Mouse (Mus musculus): ENCODE results near the gene Pced1b. TPM values are rescaled to one million over a fixed set of nuclear protein-coding genes. Genes with fewer than 3 reads are reported as not detected.
"Not testable (repeated sequence)": the region's sequence is repeated elsewhere in the genome, so short reads cannot be mapped to it uniquely, and the experiment has no call there.

Gene Pced1b
- polyA plus RNA-seq, 1 experiment from 2014 or later, result 4.1 TPM

DNA sequence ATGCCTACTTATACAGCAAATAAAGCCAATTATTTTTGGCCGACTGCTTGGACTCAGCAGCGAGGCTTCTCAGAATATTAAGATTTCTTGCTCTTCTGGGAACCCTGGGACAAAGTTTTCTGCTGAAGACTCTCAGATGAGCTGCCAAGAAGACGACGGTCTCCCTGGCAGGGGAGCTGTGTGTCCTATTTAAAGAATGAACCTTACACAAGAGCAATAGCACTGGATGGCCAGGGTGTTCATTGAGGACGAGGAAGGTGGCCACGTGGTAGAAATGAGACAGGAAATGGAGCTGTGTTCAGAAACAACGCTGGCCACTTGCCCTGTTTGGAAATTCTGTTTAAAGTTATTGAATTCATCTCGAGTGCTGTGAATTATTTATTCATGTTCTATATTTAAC lies 104.1 kb downstream of the Pced1b start:
- Histone ChIP-seq H3K27ac (replicated peaks) (no peak overlapping the region), H3K27me3 (no peaks in the 10 kb centered on the region), H3K4me3 (no peak overlapping the region), H3K9ac (replicated peaks) (no peak overlapping the region), H3K4me2 (replicated peaks) (no peak overlapping the region), H3K9me3 (no peaks in the 10 kb centered on the region), H3K4me1 (no peaks in the 10 kb centered on the region), H3K36me3 (no peaks in the 10 kb centered on the region)
- no peak for ATAC-seq (replicated peaks)
- WGBS, result 70% methylated on average over 8 of the region's 8 CpGs

DNA sequence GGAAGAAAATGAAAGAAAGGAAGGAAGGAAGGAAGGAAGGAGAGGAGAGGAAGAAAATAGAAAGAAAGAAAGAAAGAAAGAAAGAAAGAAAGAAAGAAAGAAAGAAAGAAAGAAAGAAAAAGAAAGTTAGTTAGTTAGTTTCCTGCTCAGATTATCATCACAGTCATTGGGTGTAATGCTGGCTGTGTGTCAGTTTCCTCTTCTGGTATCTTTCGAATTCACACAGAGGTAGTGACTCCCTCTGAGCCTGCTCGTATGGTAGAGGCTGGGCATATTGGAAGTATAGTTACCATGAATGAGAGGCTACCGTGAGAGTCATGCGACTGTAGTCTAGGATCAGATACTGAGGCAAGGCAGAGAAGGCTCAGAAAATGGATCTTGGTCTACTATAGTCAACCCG lies 104.8 kb downstream of the Pced1b start:
- Histone ChIP-seq H3K4me1 (no peaks in the 10 kb centered on the region), H3K9me3 (no peaks in the 10 kb centered on the region), H3K4me3 (no peak overlapping the region), H3K4me2 (replicated peaks) (no peak overlapping the region), H3K36me3 (no peaks in the 10 kb centered on the region), H3K27me3 (no peaks in the 10 kb centered on the region), H3K27ac (replicated peaks) (no peak overlapping the region), H3K9ac (replicated peaks) (no peak overlapping the region)
- no peak for ATAC-seq (replicated peaks)
- 99% methylated on average over 5 of the region's 5 CpGs for WGBS

DNA sequence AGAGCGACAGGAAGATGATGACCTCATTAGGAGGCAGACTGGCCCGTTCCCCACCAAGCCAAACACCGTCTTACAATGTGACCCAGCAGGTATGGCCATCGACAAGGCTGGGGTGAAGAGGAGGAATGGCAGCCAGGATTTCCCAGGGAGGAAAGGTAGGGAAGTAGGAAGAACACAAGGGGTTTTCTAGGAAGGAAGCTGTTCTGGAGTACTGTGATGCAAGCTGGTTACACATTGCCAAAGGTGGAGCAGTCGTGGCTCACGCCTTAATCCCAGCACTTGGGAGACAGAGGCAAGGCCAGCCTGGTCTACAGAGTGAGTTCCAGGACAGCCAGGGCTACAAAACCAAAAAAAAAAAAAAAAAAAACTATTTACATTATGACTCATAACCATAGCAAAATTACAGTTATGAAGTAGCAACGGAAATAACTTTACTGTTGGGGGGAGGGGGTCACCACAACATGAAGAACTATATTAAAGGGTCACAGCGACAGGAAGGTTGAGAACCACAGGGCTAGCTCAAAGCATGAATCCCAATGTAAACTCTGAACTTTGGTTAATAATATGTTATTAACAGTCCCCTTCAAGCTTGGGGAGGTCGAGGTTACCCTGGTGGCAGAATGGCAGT lies 108.9 kb downstream of the Pced1b start:
- 82% methylated on average over 9 of the region's 9 CpGs for WGBS
- no peak overlapping the region for H3K9ac ChIP-seq (replicated peaks)
- no peaks in the 10 kb centered on the region for H3K4me1 ChIP-seq
- H3K4me3 ChIP-seq, result no peak overlapping the region
- H3K36me3 ChIP-seq, result no peaks in the 10 kb centered on the region
- no peak overlapping the region for H3K27ac ChIP-seq (replicated peaks)
- H3K27me3 ChIP-seq, result no peaks in the 10 kb centered on the region
- ATAC-seq (replicated peaks), result no peak
- no peak overlapping the region for H3K4me2 ChIP-seq (replicated peaks)
- no peaks in the 10 kb centered on the region for H3K9me3 ChIP-seq

DNA sequence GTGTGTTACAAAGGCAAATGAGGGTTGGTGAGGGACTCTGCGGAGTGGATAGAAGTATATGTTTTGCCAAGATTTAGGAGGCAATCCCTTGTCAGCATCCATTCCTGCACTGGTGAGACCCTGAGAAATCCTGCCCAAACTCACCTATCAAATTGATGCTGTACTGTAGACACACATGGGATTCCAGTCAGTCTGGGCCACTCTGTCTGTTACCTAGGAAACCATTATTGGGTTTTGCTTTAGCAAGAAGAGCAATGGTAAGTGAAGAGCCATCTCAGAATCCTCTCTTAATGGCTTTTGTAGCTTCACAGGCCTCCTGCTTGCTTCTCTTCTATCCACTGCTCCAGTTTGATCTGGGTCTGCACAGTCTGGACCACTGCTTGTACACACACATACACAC lies 110.1 kb downstream of the Pced1b start:
- no peak overlapping the region for H3K9ac ChIP-seq (replicated peaks)
- no peaks in the 10 kb centered on the region for H3K4me1 ChIP-seq
- no peak overlapping the region for H3K4me2 ChIP-seq (replicated peaks)
- H3K4me3 ChIP-seq, result no peak overlapping the region
- H3K9me3 ChIP-seq, result no peaks in the 10 kb centered on the region
- ATAC-seq (replicated peaks), result no peak
- WGBS, result 96% methylated on average over 1 of the region's 1 CpGs
- H3K36me3 ChIP-seq, result no peaks in the 10 kb centered on the region
- H3K27ac ChIP-seq (replicated peaks), result no peak overlapping the region
- H3K27me3 ChIP-seq, result no peaks in the 10 kb centered on the region

DNA sequence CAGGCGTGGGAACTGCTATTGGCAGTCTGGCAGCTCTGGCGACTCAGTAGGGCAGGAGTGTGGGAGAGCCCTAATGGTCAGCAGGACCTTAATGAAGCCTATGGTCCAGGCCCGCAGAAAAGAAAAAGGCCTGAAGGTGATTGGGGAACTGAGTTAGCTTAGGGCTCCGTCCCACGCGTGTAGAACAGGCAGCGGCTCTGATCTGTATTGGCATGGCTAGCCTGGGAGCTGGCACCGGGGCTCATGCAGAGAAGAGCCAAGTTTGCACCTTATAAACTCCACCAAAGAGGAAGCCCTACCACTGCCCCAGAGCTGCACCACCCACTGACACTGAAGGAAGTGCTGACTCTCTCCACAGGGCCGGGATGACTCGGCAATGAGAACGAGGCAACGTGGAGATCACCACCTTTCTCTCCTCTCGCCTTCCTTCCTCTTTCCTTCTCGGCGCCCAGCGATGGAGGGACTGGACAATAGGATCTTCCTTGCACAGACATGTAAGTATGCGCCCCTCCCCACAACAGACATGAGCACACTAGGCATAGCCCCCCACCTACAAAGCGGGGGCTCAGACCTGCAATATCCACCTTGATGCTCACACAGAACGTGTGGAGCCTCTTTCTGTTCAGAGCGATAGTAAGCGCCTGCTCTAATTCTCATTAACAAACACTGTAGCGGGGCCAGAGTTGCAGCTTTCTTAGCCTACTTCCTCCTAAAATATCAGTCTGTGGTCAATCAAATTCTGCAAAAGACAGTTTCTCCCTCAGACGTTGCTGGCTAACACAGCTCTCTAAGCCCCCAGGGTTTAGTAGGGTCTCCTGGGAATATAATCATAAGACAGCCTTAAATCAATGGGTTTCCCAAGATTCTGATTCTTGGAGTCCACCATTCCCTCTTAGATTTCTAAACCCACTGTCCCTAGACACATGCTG lies 114.2 kb downstream of the Pced1b start:
- H3K4me2 ChIP-seq (replicated peaks), result no peak overlapping the region
- WGBS, result 85% methylated on average over 23 of the region's 23 CpGs
- ATAC-seq (replicated peaks), result no peak
- H3K9me3 ChIP-seq, result no peaks in the 10 kb centered on the region
- H3K9ac ChIP-seq (replicated peaks), result no peak overlapping the region
- H3K36me3 ChIP-seq, result no peaks in the 10 kb centered on the region
- no peak overlapping the region for H3K4me3 ChIP-seq
- no peaks in the 10 kb centered on the region for H3K27me3 ChIP-seq
- no peaks in the 10 kb centered on the region for H3K4me1 ChIP-seq
- H3K27ac ChIP-seq (replicated peaks), result no peak overlapping the region

DNA sequence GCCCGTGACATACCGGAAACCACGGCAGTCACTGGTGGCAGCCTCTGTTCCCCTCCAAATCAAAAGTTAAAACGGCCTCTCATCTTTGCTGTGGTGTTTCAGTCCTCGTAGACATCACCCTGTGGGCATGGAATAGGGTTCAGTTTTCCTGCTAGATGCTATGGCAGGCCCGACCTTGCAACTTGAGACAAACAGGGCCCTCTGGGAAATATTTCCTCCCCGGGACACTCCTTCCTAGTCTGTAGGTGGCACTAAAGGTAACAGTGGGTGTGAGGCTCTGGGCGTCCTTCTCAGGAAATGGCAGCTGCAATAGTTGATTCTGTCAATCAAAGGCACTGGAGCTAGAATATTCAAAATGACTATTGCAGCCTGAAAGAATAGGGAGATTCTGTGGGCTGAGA lies 114.9 kb downstream of the Pced1b start:
- Histone ChIP-seq H3K4me3 (no peak overlapping the region), H3K4me2 (replicated peaks) (no peak overlapping the region), H3K27me3 (no peaks in the 10 kb centered on the region), H3K9me3 (no peaks in the 10 kb centered on the region), H3K36me3 (no peaks in the 10 kb centered on the region), H3K9ac (replicated peaks) (no peak overlapping the region), H3K4me1 (no peaks in the 10 kb centered on the region), H3K27ac (replicated peaks) (no peak overlapping the region)
- 82% methylated on average over 8 of the region's 8 CpGs for WGBS
- no peak for ATAC-seq (replicated peaks)

DNA sequence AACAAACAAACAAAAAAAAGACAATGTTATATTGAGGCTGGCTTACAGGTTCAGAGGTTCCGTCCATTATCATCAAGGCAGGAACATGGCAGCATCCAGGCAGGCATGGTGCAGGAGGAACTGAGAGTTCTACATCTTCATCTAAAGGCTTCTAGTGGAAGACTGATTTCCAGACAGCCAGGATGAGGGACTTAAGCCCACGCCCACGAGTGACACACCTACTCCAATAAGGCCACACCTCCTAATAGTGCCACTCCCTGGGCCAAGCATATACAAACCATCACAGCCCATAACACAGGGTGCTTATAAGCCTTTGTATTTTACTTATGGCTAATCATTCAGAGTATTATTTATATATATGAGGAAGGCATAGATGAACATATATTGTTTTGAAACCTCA lies 117.4 kb downstream of the Pced1b start:
- not testable (repeated sequence) for H3K36me3 ChIP-seq; H3K27ac ChIP-seq (replicated peaks); H3K4me1 ChIP-seq; H3K9ac ChIP-seq (replicated peaks); H3K27me3 ChIP-seq; H3K9me3 ChIP-seq; H3K4me2 ChIP-seq (replicated peaks); H3K4me3 ChIP-seq; ATAC-seq (replicated peaks)
- 91% methylated on average over 3 of the region's 3 CpGs for WGBS

DNA sequence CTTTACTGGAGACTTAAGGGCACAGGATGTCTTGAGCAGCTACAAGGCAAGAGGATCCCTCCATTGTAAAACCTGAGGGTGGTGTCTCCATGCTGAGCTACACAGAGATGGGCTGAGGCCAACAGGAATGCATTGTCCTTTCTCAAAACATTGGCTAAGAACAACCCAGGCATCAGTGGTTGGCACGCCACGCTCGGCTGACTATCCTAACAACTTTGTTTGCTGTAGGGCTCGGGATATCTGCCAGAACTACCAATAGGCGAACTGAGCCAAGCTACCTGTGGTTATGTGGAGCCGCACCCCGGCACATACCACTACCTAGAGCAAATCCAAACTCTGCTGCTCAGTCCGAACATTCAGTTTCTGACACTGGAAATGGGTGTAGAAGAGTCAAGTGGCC lies 118.1 kb downstream of the Pced1b start:
- no peaks in the 10 kb centered on the region for H3K27me3 ChIP-seq
- H3K9ac ChIP-seq (replicated peaks), result no peak overlapping the region
- no peak for ATAC-seq (replicated peaks)
- no peaks in the 10 kb centered on the region for H3K4me1 ChIP-seq
- H3K9me3 ChIP-seq, result no peaks in the 10 kb centered on the region
- no peaks in the 10 kb centered on the region for H3K36me3 ChIP-seq
- no peak overlapping the region for H3K4me2 ChIP-seq (replicated peaks)
- WGBS, result 88% methylated on average over 8 of the region's 8 CpGs
- no peak overlapping the region for H3K27ac ChIP-seq (replicated peaks)
- H3K4me3 ChIP-seq, result no peak overlapping the region

DNA sequence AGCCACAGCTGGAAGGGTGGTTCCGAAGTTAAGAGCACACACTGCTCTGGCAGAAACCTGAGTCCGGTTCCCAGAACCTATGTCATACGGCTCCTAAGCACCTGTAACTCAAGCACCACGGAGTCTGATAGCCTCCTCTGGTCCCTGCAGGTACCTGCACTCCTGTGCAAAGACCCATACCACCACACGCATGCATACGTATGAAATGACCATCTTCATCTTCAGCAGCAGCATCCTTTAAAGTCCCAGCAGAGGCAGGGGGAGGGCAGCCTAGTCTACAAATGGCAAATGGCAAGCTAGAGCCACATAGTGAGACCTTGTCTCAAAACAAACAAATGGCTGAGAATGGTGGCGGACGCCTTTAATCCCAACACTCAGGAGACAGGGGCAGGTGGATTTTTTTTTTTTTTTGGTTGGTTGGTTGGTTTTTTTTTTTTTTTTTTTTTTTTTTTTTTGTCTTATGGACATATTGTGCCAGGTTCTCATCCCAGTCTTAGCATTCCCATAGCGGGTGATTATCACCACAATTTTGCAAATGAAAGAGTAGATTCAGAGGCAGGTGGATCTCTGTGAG lies 121.2 kb downstream of the Pced1b start:
- Histone ChIP-seq H3K27ac (replicated peaks) (no peak overlapping the region), H3K9ac (replicated peaks) (no peak overlapping the region), H3K4me3 (no peak overlapping the region), H3K27me3 (no peaks in the 10 kb centered on the region), H3K4me1 (no peaks in the 10 kb centered on the region), H3K9me3 (no peaks in the 10 kb centered on the region), H3K4me2 (replicated peaks) (no peak overlapping the region), H3K36me3 (no peaks in the 10 kb centered on the region)
- WGBS, result 90% methylated on average over 9 of the region's 9 CpGs
- no peak for ATAC-seq (replicated peaks)

DNA sequence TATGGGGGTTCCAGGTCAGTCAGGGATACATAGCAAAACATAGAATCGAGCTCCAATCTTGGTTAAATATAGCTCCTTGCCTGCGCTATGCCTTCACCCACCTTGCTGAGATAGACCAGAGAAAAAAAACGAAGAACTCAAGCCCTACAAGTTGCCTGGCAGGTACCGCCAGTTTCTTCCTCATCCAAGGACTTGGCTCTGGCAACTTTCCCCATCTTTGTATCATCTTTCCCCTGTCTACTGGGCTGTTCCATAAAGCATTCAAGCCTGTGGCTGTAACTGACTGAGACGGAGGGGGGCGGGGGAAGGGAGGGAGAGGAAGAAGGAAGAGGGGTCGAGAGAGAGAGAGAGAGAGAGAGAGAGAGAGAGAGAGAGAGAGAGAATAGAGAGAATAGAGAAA lies 121.7 kb downstream of the Pced1b start:
- H3K4me2 ChIP-seq (replicated peaks), result no peak overlapping the region
- no peaks in the 10 kb centered on the region for H3K9me3 ChIP-seq
- ATAC-seq (replicated peaks), result no peak
- no peak overlapping the region for H3K4me3 ChIP-seq
- no peak overlapping the region for H3K9ac ChIP-seq (replicated peaks)
- H3K27me3 ChIP-seq, result no peaks in the 10 kb centered on the region
- H3K36me3 ChIP-seq, result no peaks in the 10 kb centered on the region
- H3K4me1 ChIP-seq, result peaks cover 4% of the 10 kb centered on the region; the same call in 1 of the 2 replicates
- no peak overlapping the region for H3K27ac ChIP-seq (replicated peaks)
- 81% methylated on average over 7 of the region's 7 CpGs for WGBS

DNA sequence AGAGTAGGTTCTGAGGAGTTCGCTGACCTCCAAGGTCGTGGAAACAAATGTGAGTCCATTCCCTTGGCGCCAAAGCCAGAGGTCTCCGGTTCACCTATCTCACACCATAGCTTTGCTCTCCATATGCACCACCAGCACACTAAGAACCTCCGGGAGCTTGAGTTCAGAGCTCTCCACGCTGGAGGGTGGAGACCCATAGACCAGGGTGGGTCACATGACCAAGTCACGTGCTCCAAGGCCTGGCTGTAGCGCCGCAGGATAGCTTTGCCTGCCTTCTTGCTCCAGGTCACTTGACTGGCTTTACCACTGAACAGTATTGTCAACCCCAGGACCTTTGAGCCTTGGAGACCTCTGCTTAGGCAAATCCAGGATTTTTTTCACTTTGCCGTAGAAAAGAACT lies 122.2 kb downstream of the Pced1b start:
- no peaks in the 10 kb centered on the region for H3K9me3 ChIP-seq
- H3K4me2 ChIP-seq (replicated peaks), result no peak overlapping the region
- 88% methylated on average over 10 of the region's 10 CpGs for WGBS
- no peak for ATAC-seq (replicated peaks)
- H3K27me3 ChIP-seq, result no peaks in the 10 kb centered on the region
- no peaks in the 10 kb centered on the region for H3K36me3 ChIP-seq
- H3K9ac ChIP-seq (replicated peaks), result no peak overlapping the region
- H3K4me1 ChIP-seq, result peaks cover 6% of the 10 kb centered on the region; the same call in 1 of the 2 replicates
- no peak overlapping the region for H3K4me3 ChIP-seq
- no peak overlapping the region for H3K27ac ChIP-seq (replicated peaks)

DNA sequence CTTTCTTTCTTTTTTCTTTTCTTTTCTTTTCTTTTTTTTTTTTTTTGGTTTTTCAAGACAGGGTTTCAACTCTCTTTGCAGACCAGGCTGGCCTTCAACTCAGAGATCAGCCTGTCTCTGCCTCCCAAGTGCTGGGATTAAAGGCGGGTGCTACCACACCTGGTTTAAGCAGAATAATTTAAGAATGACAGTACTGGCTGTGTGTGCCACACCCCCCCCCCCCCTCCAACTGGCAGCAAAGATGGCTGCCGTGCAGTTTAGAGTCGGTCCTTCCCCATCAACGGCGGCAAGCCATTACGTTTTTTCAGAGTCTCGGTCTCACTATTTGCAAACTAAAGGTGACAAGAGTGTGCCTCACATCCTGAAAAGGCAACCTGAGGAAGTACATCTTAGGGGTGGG lies 124.0 kb downstream of the Pced1b start:
- no peaks in the 10 kb centered on the region for H3K36me3 ChIP-seq
- H3K4me1 ChIP-seq, result peaks cover 6% of the 10 kb centered on the region; the same call in 1 of the 2 replicates
- no peaks in the 10 kb centered on the region for H3K27me3 ChIP-seq
- H3K9me3 ChIP-seq, result no peaks in the 10 kb centered on the region
- ATAC-seq (replicated peaks), result no peak
- H3K4me3 ChIP-seq, result no peak overlapping the region
- H3K4me2 ChIP-seq (replicated peaks), result no peak overlapping the region
- H3K9ac ChIP-seq (replicated peaks), result no peak overlapping the region
- WGBS, result 95% methylated on average over 7 of the region's 7 CpGs
- H3K27ac ChIP-seq (replicated peaks), result no peak overlapping the region
